In the genomic region with DNA sequence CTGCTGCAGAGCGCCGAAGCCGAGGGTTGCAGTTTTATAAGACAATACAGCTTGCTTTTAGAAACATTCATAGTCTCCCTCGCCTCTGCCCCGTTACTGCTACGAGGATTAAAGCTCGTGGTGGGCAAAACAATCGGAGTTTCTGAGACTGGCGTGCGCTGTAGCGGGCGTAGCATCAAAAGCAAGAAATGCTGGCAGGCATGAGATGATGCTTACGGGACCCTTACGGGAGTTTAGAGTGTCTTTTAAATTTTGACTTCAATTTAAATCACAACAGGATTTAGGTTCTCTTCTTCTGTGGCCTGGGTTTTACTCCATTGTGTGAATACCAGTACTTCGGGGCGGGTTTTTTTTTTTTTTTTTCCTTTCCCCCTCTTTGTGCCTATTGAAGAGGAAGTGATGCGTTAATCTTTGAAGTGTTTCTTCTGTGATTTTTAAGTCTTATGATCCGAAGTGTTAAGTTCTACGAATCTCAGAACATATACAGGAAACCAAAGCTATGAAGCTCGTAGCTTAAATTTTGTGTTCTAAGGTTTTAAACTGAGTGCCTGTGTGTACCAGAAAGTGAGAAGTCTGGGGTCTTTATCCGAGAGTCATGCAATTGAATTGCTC, we compare ENCODE assay signal across 8 mouse cellular contexts. TPM values are rescaled to one million over a fixed set of nuclear protein-coding genes. Genes with fewer than 3 reads are reported as not detected.
DNase-seq lines count a peak whose midpoint lies in the region; ATAC-seq and TF ChIP-seq lines count a peak whose summit lies in the region.

No protein-coding gene starts in this region.

- peaks cover 4% of the 10 kb centered on the region for H3K36me3 ChIP-seq in heart, adult 2 months (ENCODE audit: control insufficient read depth, insufficient read depth, low read length)
- H3K36me3 ChIP-seq in forebrain, embryonic 15.5 days, result no peaks in the 10 kb centered on the region
- no peaks in the 10 kb centered on the region for H3K36me3 ChIP-seq in liver, embryonic 16.5 days (ENCODE audit: control insufficient read depth, insufficient read depth)

- no peaks in the 10 kb centered on the region for H3K9me3 ChIP-seq in forebrain, embryonic 15.5 days
- no peaks in the 10 kb centered on the region for H3K9me3 ChIP-seq in liver, embryonic 16.5 days (replicated peaks; ENCODE audit: control insufficient read depth, low read length)

- WGBS in heart, adult 2 months, result 5% methylated on average over 21 of the region's 21 CpGs
- 1% methylated on average over 21 of the region's 21 CpGs for WGBS in forebrain, embryonic 15.5 days
- 3% methylated on average over 21 of the region's 21 CpGs for WGBS in liver, embryonic 16.5 days (ENCODE audit: insufficient replicate concordance)

- H3K4me1 ChIP-seq in heart, adult 2 months (ENCODE audit: control insufficient read depth, insufficient read depth, low read length), result peaks cover 1% of the 10 kb centered on the region
- H3K4me1 ChIP-seq in forebrain, embryonic 15.5 days, result peaks cover 47% of the 10 kb centered on the region
- peaks cover 11% of the 10 kb centered on the region for H3K4me1 ChIP-seq in liver, embryonic 16.5 days (ENCODE audit: control insufficient read depth, low read depth, low read length)

- H3K79me2 ChIP-seq in heart, adult 2 months (replicated peaks; ENCODE audit: control insufficient read depth, insufficient read depth, low read length), result no peaks in the 10 kb centered on the region

- no peaks in the 10 kb centered on the region for H3K27me3 ChIP-seq in heart, adult 2 months (ENCODE audit: control insufficient read depth, insufficient read depth, low read length)
- no peaks in the 10 kb centered on the region for H3K27me3 ChIP-seq in forebrain, embryonic 15.5 days
- no peaks in the 10 kb centered on the region for H3K27me3 ChIP-seq in liver, embryonic 16.5 days (ENCODE audit: control insufficient read depth, insufficient read depth, low read depth, low read length)

- intact Hi-C loops in heart, adult 2 months (cut with DNase I), result loop anchor here (1.0 to 10.0 kb wide), 2 partner anchors 233 to 397 kb away; no protein-coding TSS in a partner anchor

- no peak for ATAC-seq in forebrain, embryonic 15.5 days (replicated peaks)
- no peak for ATAC-seq in liver, embryonic 16.5 days (ENCODE audit: low read depth)

- no peak for DNase-seq in heart, adult 2 months
- DNase-seq in heart, postnatal 4 days, result no peak
- peak; percentile 3 to 37 for DNase-seq in CD8-positive naive resting alpha-beta T cell, adult 2 months (ENCODE audit: low read depth in 2 of 2, low spot score in 2 of 2)
- no peak for DNase-seq in urinary bladder, postnatal 4 days (ENCODE audit: low spot score in 2 of 2)
- no peak for DNase-seq in adrenal gland, postnatal 10 days
- DNase-seq in spleen, postnatal 4 days (ENCODE audit: low spot score in 2 of 2), result no peak

- H3K9ac ChIP-seq in heart, adult 2 months (ENCODE audit: low read depth, low read length), result peak overlapping the region; percentile 94
- peak overlapping the region; percentile 92 for H3K9ac ChIP-seq in forebrain, embryonic 15.5 days (replicated peaks)
- peak overlapping the region; percentile 83 for H3K9ac ChIP-seq in liver, embryonic 16.5 days (ENCODE audit: low read depth, low read length)

- H3K4me3 ChIP-seq in heart, adult 2 months, result peak overlapping the region; percentile 100
- H3K4me3 ChIP-seq in forebrain, embryonic 15.5 days, result peak overlapping the region; percentile 72
- H3K4me3 ChIP-seq in liver, embryonic 16.5 days (ENCODE audit: low read depth, low read length), result peak overlapping the region; percentile 87

- no peak for TF ChIP-seq POLR2A in heart, adult 2 months (IDR thresholded peaks at IDR 0.05; ENCODE audit: insufficient read depth, low read depth, low read length)

- H3K4me2 ChIP-seq in forebrain, embryonic 15.5 days (replicated peaks), result peak overlapping the region; percentile 95
- peak overlapping the region; percentile 92 for H3K4me2 ChIP-seq in liver, embryonic 16.5 days (ENCODE audit: low read depth, low read length)

- peak overlapping the region; percentile 96 for H3K27ac ChIP-seq in heart, adult 2 months
- H3K27ac ChIP-seq in forebrain, embryonic 15.5 days (replicated peaks), result peak overlapping the region; percentile 97
- peak overlapping the region; percentile 94 for H3K27ac ChIP-seq in liver, embryonic 16.5 days (ENCODE audit: low read length)

- no peak for TF ChIP-seq EP300 in heart, adult 2 months (IDR thresholded peaks at IDR 0.05; ENCODE audit: insufficient read depth, low read depth, low read length)

- no peak for TF ChIP-seq CTCF in heart, adult 2 months (IDR thresholded peaks at IDR 0.05)

RNA-seq across cellular contexts. Expression of a gene that starts 0.7 kb away (rescaled TPM):
- 10 to 100 TPM; 10.2 to 10.9 TPM for total RNA-seq in heart, adult 2 months (2021)
- 5.5 and 12.8 TPM in 2 replicates for polyA plus RNA-seq in heart, adult 2 months (2012; rRNA removed)
- 10 to 100 TPM; 17.3 to 18.0 TPM for total RNA-seq in heart, postnatal 4 days (2021)
- polyA plus RNA-seq in forebrain, embryonic 15.5 days (2015; fragmentation: Nextera tagmentation; extraction: Ambion mirVana), result 83.5 and 85.4 TPM in 2 replicates
- polyA plus RNA-seq in liver, embryonic 16.5 days (2015; fragmentation: Nextera tagmentation; extraction: Ambion mirVana), result 21.7 and 25.2 TPM in 2 replicates
- 10 to 100 TPM; 26.6 to 32.9 TPM for total RNA-seq in adrenal gland, postnatal 10 days (2021)

RNA-seq across cellular contexts. Expression of a gene that starts 23.2 kb away (rescaled TPM):
- total RNA-seq in heart, adult 2 months (2021), result not detected
- 0.76 TPM in 1 of 2 replicates, not detected in the other for polyA plus RNA-seq in heart, adult 2 months (2012; rRNA removed)
- not detected for total RNA-seq in heart, postnatal 4 days (2021)
- not detected in 2 replicates for polyA plus RNA-seq in forebrain, embryonic 15.5 days (2015; fragmentation: Nextera tagmentation; extraction: Ambion mirVana)
- not detected in 2 replicates for polyA plus RNA-seq in liver, embryonic 16.5 days (2015; fragmentation: Nextera tagmentation; extraction: Ambion mirVana)
- not detected for total RNA-seq in adrenal gland, postnatal 10 days (2021)

RNA-seq across cellular contexts. Expression of a gene that starts 58.3 kb away (rescaled TPM):
- not detected for total RNA-seq in heart, adult 2 months (2021)
- 0.47 TPM in 1 of 2 replicates, not detected in the other for polyA plus RNA-seq in heart, adult 2 months (2012; rRNA removed)
- total RNA-seq in heart, postnatal 4 days (2021), result not detected
- polyA plus RNA-seq in forebrain, embryonic 15.5 days (2015; fragmentation: Nextera tagmentation; extraction: Ambion mirVana), result not detected in 2 replicates
- 0.15 TPM in 1 of 2 replicates, not detected in the other for polyA plus RNA-seq in liver, embryonic 16.5 days (2015; fragmentation: Nextera tagmentation; extraction: Ambion mirVana)
- not detected for total RNA-seq in adrenal gland, postnatal 10 days (2021)

RNA-seq across cellular contexts. Expression of a gene that starts 59.0 kb away (rescaled TPM):
- total RNA-seq in heart, adult 2 months (2021), result not detected
- polyA plus RNA-seq in heart, adult 2 months (2012; rRNA removed), result 0.10 and 0.56 TPM in 2 replicates
- total RNA-seq in heart, postnatal 4 days (2021), result not detected
- polyA plus RNA-seq in forebrain, embryonic 15.5 days (2015; fragmentation: Nextera tagmentation; extraction: Ambion mirVana), result not detected in 2 replicates
- polyA plus RNA-seq in liver, embryonic 16.5 days (2015; fragmentation: Nextera tagmentation; extraction: Ambion mirVana), result not detected in 2 replicates
- not detected for total RNA-seq in adrenal gland, postnatal 10 days (2021)

Comparison
In these comparisons a context has a peak if more than half of its experiments do, and no peak if none do; other contexts are left out.
1. DNase-seq: peak in CD8-positive naive resting alpha-beta T cell, adult 2 months (2 of 2); none in heart, adult 2 months (0 of 2), heart, postnatal 4 days (single experiment), urinary bladder, postnatal 4 days (0 of 2), adrenal gland, postnatal 10 days (single experiment) and spleen, postnatal 4 days (0 of 2).
2. Peak in every context shown above with its lines, with median percentiles within 50 percentile points of each other: H3K27ac ChIP-seq, H3K4me3 ChIP-seq and H3K9ac ChIP-seq.